Mouse (Mus musculus): ENCODE measurements around the gene B4galnt1. TPM values are rescaled to one million over a fixed set of nuclear protein-coding genes. Genes with fewer than 3 reads are reported as not detected.

B4galnt1 gene
- total and polyA plus RNA-seq, 3 experiments = 0.98 to 17.5 (median 2.3) TPM

- Histone ChIP-seq H3K9me3 (replicated peaks; ENCODE audit: low read length) (no peaks in the 10 kb centered on the region), H3K27me3 (replicated peaks) (no peaks in the 10 kb centered on the region), H3K79me2 (replicated peaks; ENCODE audit: control insufficient read depth, extremely low read depth, insufficient read depth, poor library complexity, severe bottlenecking) (no peaks in the 10 kb centered on the region), H3K4me2 (ENCODE audit: insufficient read depth, low read depth, poor library complexity, severe bottlenecking) (no peak overlapping the region), H3K4me3 (replicated peaks in 1 of 3; ENCODE audit: low read depth in 2 of 3, low read length in 2 of 3, poor library complexity in 1 of 3) (no peak overlapping the region), H3K27ac (ENCODE audit: insufficient read depth, low read depth) (no peak overlapping the region), H3K9ac (ENCODE audit: insufficient read depth, low read depth) (no peak overlapping the region), H3K36me3 (replicated peaks in 1 of 2; ENCODE audit: control insufficient read depth in 1 of 2, insufficient read depth in 1 of 2, low read length in 1 of 2) (no peaks in the 10 kb centered on the region), H3K4me1 (ENCODE audit: control insufficient read depth in 1 of 2, insufficient read depth in 2 of 2) (peaks cover 7 to 27% of the 10 kb centered on the region in 2 experiments)
- in situ Hi-C loops (cut with MboI; ENCODE audit: low pct_ligation_motif_present, low pct_unique_long_range_greater_than_20kb, low sequenced_read_pairs) (no loop called here), dilution Hi-C loops (cut with MboI; ENCODE audit: extremely low pct_ligation_motif_present, extremely low pct_unique_long_range_greater_than_20kb, low sequenced_read_pairs) (no loop called here)
- DNase-seq (ENCODE audit: extremely low read depth) = no peak
- no peak for TF ChIP-seq CHD1 (IDR thresholded peaks at IDR 0.05; ENCODE audit: low read depth, low read length)
- no peak for TF ChIP-seq MXI1 (IDR thresholded peaks at IDR 0.05; ENCODE audit: low read depth, low read length)
- TF ChIP-seq BHLHE40 (IDR thresholded peaks at IDR 0.05; ENCODE audit: low read depth, low read length) = no peak
- no peak for TF ChIP-seq MEF2A (IDR thresholded peaks at IDR 0.05; ENCODE audit: borderline replicate concordance, low read depth, low read length)
- TF ChIP-seq MAX (IDR thresholded peaks at IDR 0.05; ENCODE audit: low read length) = no peak
- TF ChIP-seq ZKSCAN1 (IDR thresholded peaks at IDR 0.05; ENCODE audit: borderline replicate concordance, low read depth, low read length) = no peak
- TF ChIP-seq NELFE (IDR thresholded peaks at IDR 0.05; ENCODE audit: low read depth, low read length) = no peak
- no peak for TF ChIP-seq MAFK (IDR thresholded peaks at IDR 0.05; ENCODE audit: insufficient replicate concordance, low read length)
- TF ChIP-seq JUN (IDR thresholded peaks at IDR 0.05; ENCODE audit: insufficient read depth, low read depth, low read length) = no peak
These were observed 20.5 kb upstream of the B4galnt1 start for GRCm38 (mm10) chr10:127144536-127144935.

GRCm38 (mm10) chr10:127145303-127145702 lies 19.7 kb upstream of the B4galnt1 start:
- in situ Hi-C loops (cut with MboI; ENCODE audit: low pct_ligation_motif_present, low pct_unique_long_range_greater_than_20kb, low sequenced_read_pairs) (no loop called here), dilution Hi-C loops (cut with MboI; ENCODE audit: extremely low pct_ligation_motif_present, extremely low pct_unique_long_range_greater_than_20kb, low sequenced_read_pairs) (no loop called here)
- Histone ChIP-seq H3K9me3 (replicated peaks; ENCODE audit: low read length) (no peaks in the 10 kb centered on the region), H3K36me3 (replicated peaks in 1 of 2; ENCODE audit: control insufficient read depth in 1 of 2, insufficient read depth in 1 of 2, low read length in 1 of 2) (no peaks in the 10 kb centered on the region), H3K4me1 (ENCODE audit: control insufficient read depth in 1 of 2, insufficient read depth in 2 of 2) (peaks cover 9 to 27% of the 10 kb centered on the region in 2 experiments), H3K27me3 (replicated peaks) (no peaks in the 10 kb centered on the region), H3K27ac (ENCODE audit: insufficient read depth, low read depth) (no peak overlapping the region), H3K4me2 (ENCODE audit: insufficient read depth, low read depth, poor library complexity, severe bottlenecking) (no peak overlapping the region), H3K9ac (ENCODE audit: insufficient read depth, low read depth) (no peak overlapping the region), H3K4me3 (replicated peaks in 1 of 3; ENCODE audit: low read depth in 2 of 3, low read length in 2 of 3, poor library complexity in 1 of 3) (no peak overlapping the region), H3K79me2 (replicated peaks; ENCODE audit: control insufficient read depth, extremely low read depth, insufficient read depth, poor library complexity, severe bottlenecking) (no peaks in the 10 kb centered on the region)
- no peak for DNase-seq (ENCODE audit: extremely low read depth)
- TF ChIP-seq JUN (IDR thresholded peaks at IDR 0.05; ENCODE audit: insufficient read depth, low read depth, low read length) (no peak), POLR2AphosphoS2 (IDR thresholded peaks at IDR 0.05; ENCODE audit: low read depth, low read length) (no peak), CTCF (conservative IDR thresholded peaks at IDR 0.05 in 1 of 2, IDR thresholded peaks at IDR 0.05 in 1 of 2; ENCODE audit: low read depth in 2 of 2, low read length in 2 of 2) (no peak), ZNF384 (IDR thresholded peaks at IDR 0.05; ENCODE audit: low read depth, low read length) (no peak), CHD1 (IDR thresholded peaks at IDR 0.05; ENCODE audit: low read depth, low read length) (no peak), UBTF (IDR thresholded peaks at IDR 0.05; ENCODE audit: low read depth, low read length) (no peak), ZMIZ1 (IDR thresholded peaks at IDR 0.05; ENCODE audit: low read depth, low read length) (no peak), NRF1 (IDR thresholded peaks at IDR 0.05; ENCODE audit: low read depth, low read length) (no peak)

Measured in CH12.LX (cell line).